Mouse (Mus musculus) embryonic facial prominence, embryonic 14.5 days (tissue): ENCODE measurements around the gene Spem2. TPM values are rescaled to one million over a fixed set of nuclear protein-coding genes. Genes with fewer than 3 reads are reported as not detected.

ENCODE experiments used
- ATAC-seq: fragments of 200-750 bp; cut with Nextera tagmentation; 2 replicates; pipeline ENCODE4 v1.8.0; 2017; ENCODE audit warnings: low read depth, moderate number of reproducible peaks, moderate TSS enrichment
- DNase-seq: peaks from one replicate; pipeline ENCODE4 v3.0.0-alpha.2; 2015; ENCODE audit warnings: low spot score
- H3K27ac ChIP-seq: fragments of 300-500 bp; sonication (generic); replicated peaks from 2 replicates; pipeline ENCODE4 v1.5.1; 2014; ENCODE audit warnings: low read depth, mild to moderate bottlenecking, low read length, moderate library complexity
- H3K27me3 ChIP-seq: fragments of 300-500 bp; sonication (generic); replicated peaks from 2 replicates; pipeline ENCODE4 v1.6.1; 2014; ENCODE audit warnings: low read length; ENCODE audit not compliant: control insufficient read depth, insufficient read depth
- H3K36me3 ChIP-seq: fragments of 300-500 bp; sonication (generic); 2 replicates; pipeline ENCODE4 v1.6.1; 2014; ENCODE audit warnings: low read length, mixed read lengths; ENCODE audit not compliant: control insufficient read depth, insufficient read depth
- H3K4me1 ChIP-seq: fragments of 300-500 bp; sonication (generic); 2 replicates; pipeline ENCODE4 v1.6.1; 2014; ENCODE audit warnings: antibody characterized with exemption, low read length; ENCODE audit not compliant: control insufficient read depth, insufficient read depth
- H3K4me2 ChIP-seq: fragments of 300-500 bp; sonication (generic); 2 replicates; pipeline ENCODE4 v1.6.1; 2014; ENCODE audit warnings: low read depth, mild to moderate bottlenecking, low read length, moderate library complexity, mixed read lengths
- H3K4me3 ChIP-seq: fragments of 300-500 bp; sonication (generic); 2 replicates; pipeline ENCODE4 v1.5.1; 2014; ENCODE audit warnings: low read depth, mild to moderate bottlenecking, low read length
- H3K9ac ChIP-seq: fragments of 300-500 bp; sonication (generic); 2 replicates; pipeline ENCODE4 v1.6.1; 2014; ENCODE audit warnings: low read depth, mild to moderate bottlenecking, low read length, moderate library complexity, mixed read lengths
- H3K9me3 ChIP-seq: fragments of 300-500 bp; sonication (generic); 2 replicates; pipeline ENCODE4 v1.6.1; 2016; ENCODE audit warnings: low read length; ENCODE audit not compliant: control insufficient read depth
- WGBS: fragments of 180-500 bp; shearing (Covaris S2); extraction: QIAGEN DNeasy Blood & Tissue Kit; methylation state at CpG from one replicate; pipeline ENCODE4 v1.1.7; 2014; 5-methylcytosine and 5-hydroxymethylcytosine counted together
- polyA plus RNA-seq: library from polyadenylated mRNA; unstranded; fragments of >200 nt; fragmentation: Nextera tagmentation; extraction: Ambion mirVana; gene quantifications from 2 replicates; pipeline ENCODE4 v1.2.1, GENCODE M21; 2014

The Spem2 gene
- polyA plus RNA-seq, 1 experiment from 2014 or later = not detected

GRCm38 (mm10) chr11:69800138-69800391, 18.2 kb downstream of the Spem2 start:
- Histone ChIP-seq H3K9ac (peak overlapping the region; percentile 64), H3K4me2 (peak overlapping the region; percentile 97), H3K4me1 (peaks cover 47% of the 10 kb centered on the region), H3K4me3 (peak overlapping the region; percentile 58), H3K9me3 (no peaks in the 10 kb centered on the region), H3K27me3 (peaks cover 38% of the 10 kb centered on the region), H3K36me3 (no peaks in the 10 kb centered on the region), H3K27ac (peak overlapping the region; percentile 80)
- DNase-seq (peak; percentile 67), ATAC-seq (no peak)
- 0% methylated on average over 11 of the region's 11 CpGs for WGBS

- ATAC-seq (no peak), DNase-seq (no peak)
- no peaks in the 10 kb centered on the region for H3K36me3 ChIP-seq
- peaks cover 33% of the 10 kb centered on the region for H3K27me3 ChIP-seq
- H3K4me2 ChIP-seq = peak overlapping the region; percentile 97
- peak overlapping the region; percentile 80 for H3K27ac ChIP-seq
- no peak overlapping the region; the same call in 1 of the 2 replicates for H3K9ac ChIP-seq
- peaks cover 42% of the 10 kb centered on the region for H3K4me1 ChIP-seq
- peak overlapping the region; percentile 58 for H3K4me3 ChIP-seq
- 17% methylated on average over 12 of the region's 12 CpGs for WGBS
- H3K9me3 ChIP-seq = no peaks in the 10 kb centered on the region
These were observed 18.7 kb downstream of the Spem2 start for GRCm38 (mm10) chr11:69799394-69800137.

- no peaks in the 10 kb centered on the region for H3K9me3 ChIP-seq
- H3K4me3 ChIP-seq = no peak overlapping the region
- peaks cover 20% of the 10 kb centered on the region for H3K27me3 ChIP-seq
- H3K27ac ChIP-seq = no peak overlapping the region
- H3K4me1 ChIP-seq = peaks cover 28% of the 10 kb centered on the region
- no peaks in the 10 kb centered on the region for H3K36me3 ChIP-seq
- WGBS = 77% methylated on average over 7 of the region's 7 CpGs
- DNase-seq (no peak), ATAC-seq (no peak)
- no peak overlapping the region for H3K4me2 ChIP-seq
- no peak overlapping the region for H3K9ac ChIP-seq
These were observed 20.3 kb downstream of the Spem2 start for GRCm38 (mm10) chr11:69797924-69798323.

GRCm38 (mm10) chr11:69795983-69796435, 22.3 kb downstream of the Spem2 start:
- H3K4me2 ChIP-seq = peak overlapping the region; percentile 95
- H3K36me3 ChIP-seq = no peaks in the 10 kb centered on the region
- H3K9ac ChIP-seq = peak overlapping the region; percentile 61
- peaks cover 12% of the 10 kb centered on the region; the same call in 1 of the 2 replicates for H3K27me3 ChIP-seq
- DNase-seq (peak; percentile 63), ATAC-seq (no peak)
- peak overlapping the region; percentile 51 for H3K4me3 ChIP-seq
- H3K4me1 ChIP-seq = peaks cover 14% of the 10 kb centered on the region
- no peaks in the 10 kb centered on the region for H3K9me3 ChIP-seq
- no peak overlapping the region for H3K27ac ChIP-seq
- WGBS = 3% methylated on average over 13 of the region's 13 CpGs

GRCm38 (mm10) chr11:69795168-69795982, 22.9 kb downstream of the Spem2 start, which contains the start of gene Chrnb1:
TSS of gene Chrnb1 (minus strand) at chr11:69795943.
- peaks cover 14% of the 10 kb centered on the region for H3K4me1 ChIP-seq
- ATAC-seq (peak; percentile 98), DNase-seq (peak; percentile 99)
- peak within 1 kb of the TSS; percentile 61 for H3K9ac ChIP-seq
- no peaks in the 10 kb centered on the region for H3K9me3 ChIP-seq
- H3K27ac ChIP-seq = peak within 1 kb of the TSS; percentile 70
- H3K27me3 ChIP-seq = peaks cover 12% of the 10 kb centered on the region; the same call in 1 of the 2 replicates
- H3K36me3 ChIP-seq = no peaks in the 10 kb centered on the region
- H3K4me3 ChIP-seq = peak within 1 kb of the TSS; percentile 51
- peak within 1 kb of the TSS; percentile 95 for H3K4me2 ChIP-seq
- WGBS = 3% methylated on average over 45 of the region's 52 CpGs

- Histone ChIP-seq H3K9me3 (no peaks in the 10 kb centered on the region), H3K27me3 (peaks cover 12% of the 10 kb centered on the region; the same call in 1 of the 2 replicates), H3K4me3 (no peak overlapping the region), H3K36me3 (no peaks in the 10 kb centered on the region), H3K4me1 (peaks cover 5% of the 10 kb centered on the region; the same call in 1 of the 2 replicates), H3K9ac (no peak overlapping the region), H3K27ac (no peak overlapping the region), H3K4me2 (no peak overlapping the region)
- no peak for DNase-seq
- WGBS = 53% methylated on average over 5 of the region's 5 CpGs
- ATAC-seq = no peak
These were observed 24.8 kb downstream of the Spem2 start for GRCm38 (mm10) chr11:69793429-69793828.

GRCm38 (mm10) chr11:69791420-69791819, 26.8 kb downstream of the Spem2 start:
- no peak for DNase-seq
- 63% methylated on average over 5 of the region's 5 CpGs for WGBS
- Histone ChIP-seq H3K36me3 (no peaks in the 10 kb centered on the region), H3K4me2 (no peak overlapping the region), H3K4me3 (no peak overlapping the region), H3K27ac (no peak overlapping the region), H3K9me3 (no peaks in the 10 kb centered on the region), H3K4me1 (peaks cover 5% of the 10 kb centered on the region; the same call in 1 of the 2 replicates), H3K27me3 (no peaks in the 10 kb centered on the region), H3K9ac (no peak overlapping the region)
- ATAC-seq = no peak

- ATAC-seq = no peak
- WGBS = 55% methylated on average over 5 of the region's 5 CpGs
- Histone ChIP-seq H3K4me2 (no peak overlapping the region), H3K27ac (no peak overlapping the region), H3K4me3 (no peak overlapping the region), H3K36me3 (no peaks in the 10 kb centered on the region), H3K9me3 (no peaks in the 10 kb centered on the region), H3K9ac (no peak overlapping the region), H3K27me3 (no peaks in the 10 kb centered on the region), H3K4me1 (no peaks in the 10 kb centered on the region)
- DNase-seq = no peak
These were observed 28.8 kb downstream of the Spem2 start for GRCm38 (mm10) chr11:69789431-69789830.
